Mouse (Mus musculus) heart, postnatal 36 days (tissue): ENCODE data around the gene Cmtm8. TPM values are rescaled to one million over a fixed set of nuclear protein-coding genes. Genes with fewer than 3 reads are reported as not detected.

Experiments used
- DNase-seq, 2 experiments: peaks; one replicate each; pipeline ENCODE4 v3.0.0; 2021 to 2022
- intact Hi-C: fragments of 180-260 bp; cut with DNase I; formaldehyde crosslinking; loops from one replicate; pipeline ENCODE4 v1.15.1; 2025
- total RNA-seq, 2 experiments: library from RNA; stranded (reverse); gene quantifications; 2 replicates each; pipeline ENCODE4 v1.2.3; 2021

Gene Cmtm8
- 10 to 100 TPM; 10.7 to 11.0 TPM for total RNA-seq

- DNase-seq: peak; percentile 68 to 80
- intact Hi-C loops: loop anchor here (1.0 to 5.0 kb wide), 3 partner anchors 29 to 68 kb away; no protein-coding TSS in a partner anchor
Measured at GRCm38 (mm10) chr9:114844017-114844662, at the start of gene Cmtm8. TSS of gene Cmtm8 (minus strand) at chr9:114844156.

- intact Hi-C loops: no loop called here
- no peak for DNase-seq
Measured at GRCm38 (mm10) chr9:114892974-114893373, 49.0 kb upstream of the Cmtm8 start.

- DNase-seq: no peak
- intact Hi-C loops: no loop called here
Measured at GRCm38 (mm10) chr9:114890377-114890776, 46.4 kb upstream of the Cmtm8 start.

- intact Hi-C loops: loop anchor here (5.0 kb wide), 2 partner anchors 72 to 137 kb away; no protein-coding TSS in a partner anchor
- no peak for DNase-seq
Measured at GRCm38 (mm10) chr9:114888856-114889407, 45.0 kb upstream of the Cmtm8 start.

GRCm38 (mm10) chr9:114887699-114888098 lies 43.7 kb upstream of the Cmtm8 start:
- DNase-seq: peak; percentile 12
- intact Hi-C loops: loop anchor here (1.0 to 5.0 kb wide), 3 partner anchors 70 to 135 kb away; no protein-coding TSS in a partner anchor

GRCm38 (mm10) chr9:114885991-114886662 lies 42.2 kb upstream of the Cmtm8 start:
- intact Hi-C loops: loop anchor here (5.0 kb wide), 2 partner anchors 69 to 134 kb away; no protein-coding TSS in a partner anchor
- DNase-seq: no peak

- intact Hi-C loops: loop anchor here (5.0 kb wide), 2 partner anchors 68 to 133 kb away; no protein-coding TSS in a partner anchor
- DNase-seq: no peak
Measured at GRCm38 (mm10) chr9:114885564-114885963, 41.6 kb upstream of the Cmtm8 start.

GRCm38 (mm10) chr9:114881977-114882376 lies 38.0 kb upstream of the Cmtm8 start:
- intact Hi-C loops: no loop called here
- DNase-seq: no peak

- intact Hi-C loops: no loop called here
- peak in 1 of 2 experiments; percentile 8 for DNase-seq
Measured at GRCm38 (mm10) chr9:114855327-114855726, 11.4 kb upstream of the Cmtm8 start.

GRCm38 (mm10) chr9:114854686-114855085 lies 10.7 kb upstream of the Cmtm8 start:
- intact Hi-C loops: no loop called here
- no peak for DNase-seq

- intact Hi-C loops: no loop called here
- DNase-seq: peak in 1 of 2 experiments; percentile 16
Measured at GRCm38 (mm10) chr9:114853336-114853735, 9.4 kb upstream of the Cmtm8 start.

GRCm38 (mm10) chr9:114851419-114852190 lies 7.6 kb upstream of the Cmtm8 start:
- intact Hi-C loops: no loop called here
- no peak for DNase-seq

- intact Hi-C loops: loop anchor here (1.0 to 5.0 kb wide), 4 partner anchors 15 to 69 kb away; no protein-coding TSS in a partner anchor
Measured at GRCm38 (mm10) chr9:114843634-114844016, 331 bp downstream of the Cmtm8 start.

GRCm38 (mm10) chr9:114842886-114843285 lies 1.1 kb downstream of the Cmtm8 start:
- peak; percentile 14 to 33 for DNase-seq
- intact Hi-C loops: loop anchor here (2.0 to 5.0 kb wide), 3 partner anchors 14 to 69 kb away; no protein-coding TSS in a partner anchor

More at GRCm38 (mm10) chr9:114843634-114844016, 331 bp downstream of the Cmtm8 start:
- DNase-seq: peak in 1 of 2 experiments; percentile 49

- DNase-seq: no peak
- intact Hi-C loops: loop anchor here (2.0 to 5.0 kb wide), 3 partner anchors 13 to 70 kb away; no protein-coding TSS in a partner anchor
Measured at GRCm38 (mm10) chr9:114842269-114842668, 1.7 kb downstream of the Cmtm8 start.

GRCm38 (mm10) chr9:114838870-114839269 lies 5.1 kb downstream of the Cmtm8 start:
- intact Hi-C loops: no loop called here

GRCm38 (mm10) chr9:114831527-114831926 lies 12.4 kb downstream of the Cmtm8 start:
- no peak for DNase-seq
- intact Hi-C loops: no loop called here

More at GRCm38 (mm10) chr9:114838870-114839269, 5.1 kb downstream of the Cmtm8 start:
- DNase-seq: no peak

- no peak for DNase-seq
- intact Hi-C loops: no loop called here
Measured at GRCm38 (mm10) chr9:114830351-114830750, 13.6 kb downstream of the Cmtm8 start.

GRCm38 (mm10) chr9:114829669-114830068 lies 14.3 kb downstream of the Cmtm8 start:
- no peak for DNase-seq
- intact Hi-C loops: loop anchor here (2.0 kb wide), 1 partner anchor 13 kb away; no protein-coding TSS in a partner anchor

- DNase-seq: no peak
- intact Hi-C loops: loop anchor here (2.0 kb wide), 1 partner anchor 14 kb away; no protein-coding TSS in a partner anchor
Measured at GRCm38 (mm10) chr9:114828377-114828776, 15.6 kb downstream of the Cmtm8 start.
